Mouse (Mus musculus) liver, adult 2 months (tissue): ENCODE results near the gene Kdm5b.

Experiments used
- CTCF ChIP-seq: fragments of 200-500 bp; IDR thresholded peaks from 2 replicates; pipeline ENCODE4 v1.5.1; 2011; ENCODE audit warnings: low read depth, low read length, control low read depth
- POLR2A ChIP-seq: fragments of 200-500 bp; IDR thresholded peaks from 2 replicates; pipeline ENCODE4 v1.6.1; 2011; ENCODE audit warnings: low read length, control low read depth; ENCODE audit not compliant: insufficient read depth; ENCODE audit errors: extremely low read depth

DNA sequence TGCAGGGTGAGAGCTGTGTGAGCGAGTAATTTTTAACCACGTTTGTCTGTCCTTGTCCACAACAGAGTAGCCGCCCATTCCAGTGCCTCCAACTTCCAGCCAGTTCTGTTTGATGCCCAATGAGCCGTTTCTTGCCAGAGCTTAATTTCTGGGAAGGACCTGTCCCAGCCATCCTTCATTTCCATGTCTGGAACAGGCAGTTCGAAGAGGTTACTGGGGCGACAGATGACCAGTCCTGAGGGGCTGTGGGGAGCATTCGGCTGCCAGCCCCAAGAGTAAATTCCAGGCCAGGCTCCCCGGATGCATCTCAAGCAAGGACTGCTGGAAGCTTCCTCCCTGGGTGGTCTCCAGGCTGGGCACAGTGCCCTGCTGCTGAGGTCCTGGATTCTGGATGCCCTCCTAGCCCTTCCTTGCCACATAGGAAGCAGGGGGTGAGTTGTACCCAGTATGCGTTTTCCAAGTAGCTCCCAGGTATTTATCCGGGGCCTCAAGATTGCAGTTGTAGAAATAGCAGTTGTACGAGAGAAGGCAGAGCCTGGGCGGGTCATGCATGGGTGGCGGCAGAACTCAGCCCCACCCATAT is 91.4 kb downstream of the Kdm5b start:
- TF ChIP-seq CTCF (no peak), POLR2A (no peak)
